Mouse (Mus musculus) forebrain, embryonic 11.5 days (tissue): Measurements from ENCODE around the gene Trap1. TPM values are rescaled to one million over a fixed set of nuclear protein-coding genes. Genes with fewer than 3 reads are reported as not detected.

ENCODE experiments used
- ATAC-seq: fragments of 200-750 bp; cut with Nextera tagmentation; replicated peaks from 2 replicates; pipeline ENCODE4 v1.8.0; 2017; ENCODE audit warnings: moderate TSS enrichment; ENCODE audit not compliant: low FRiP score
- DNase-seq: peaks from one replicate; pipeline ENCODE4 v3.0.0-alpha.2; 2017; ENCODE audit warnings: low spot score
- H3K27ac ChIP-seq: fragments of 300-500 bp; sonication (generic); 2 replicates; pipeline ENCODE4 v1.5.1; 2014; ENCODE audit warnings: low read depth, low read length
- H3K27me3 ChIP-seq: fragments of 300-500 bp; sonication (generic); 2 replicates; pipeline ENCODE4 v1.6.1; 2014; ENCODE audit warnings: mild to moderate bottlenecking, low read length, mixed read lengths; ENCODE audit not compliant: control insufficient read depth, insufficient read depth
- H3K36me3 ChIP-seq: fragments of 300-500 bp; sonication (generic); 2 replicates; pipeline ENCODE4 v1.6.1; 2014; ENCODE audit warnings: mild to moderate bottlenecking, low read length, moderate library complexity, mixed read lengths; ENCODE audit not compliant: control insufficient read depth, insufficient read depth
- H3K4me1 ChIP-seq: fragments of 300-500 bp; sonication (generic); replicated peaks from 2 replicates; pipeline ENCODE4 v1.6.1; 2014; ENCODE audit warnings: low read length, mixed read lengths; ENCODE audit not compliant: control insufficient read depth, insufficient read depth
- H3K4me2 ChIP-seq: fragments of 300-500 bp; sonication (generic); 2 replicates; pipeline ENCODE4 v1.6.1; 2014; ENCODE audit warnings: low read depth, mild to moderate bottlenecking, low read length, moderate library complexity, mixed read lengths; ENCODE audit not compliant: severe bottlenecking
- H3K4me3 ChIP-seq: fragments of 300-500 bp; sonication (generic); 2 replicates; pipeline ENCODE4 v1.5.1; 2014; ENCODE audit warnings: low read depth, low read length
- H3K9ac ChIP-seq: fragments of 300-500 bp; sonication (generic); 2 replicates; pipeline ENCODE4 v1.6.1; 2014; ENCODE audit warnings: low read length
- H3K9me3 ChIP-seq: fragments of 300-500 bp; sonication (generic); 2 replicates; pipeline ENCODE4 v1.6.1; 2016; ENCODE audit warnings: low read length, mixed read lengths; ENCODE audit not compliant: control insufficient read depth
- WGBS: fragments of 180-500 bp; shearing (Covaris S2); extraction: QIAGEN DNeasy Blood & Tissue Kit; methylation state at CpG from one replicate; pipeline ENCODE4 v1.1.7; 2014; 5-methylcytosine and 5-hydroxymethylcytosine counted together
- polyA plus RNA-seq: library from polyadenylated mRNA; unstranded; fragments of >200 nt; fragmentation: Nextera tagmentation; extraction: Ambion mirVana; gene quantifications from 2 replicates; pipeline ENCODE4 v1.2.1, GENCODE M21; 2014

The Trap1 gene
- polyA plus RNA-seq, 1 experiment from 2014 or later: 78.1 TPM

GRCm38 (mm10) chr16:4052601-4053000, 25.0 kb downstream of the Trap1 start:
- H3K9ac ChIP-seq: no peak overlapping the region
- H3K27me3 ChIP-seq: no peaks in the 10 kb centered on the region
- no peak overlapping the region for H3K27ac ChIP-seq
- no peaks in the 10 kb centered on the region for H3K4me1 ChIP-seq
- ATAC-seq (no peak), DNase-seq (no peak)
- H3K9me3 ChIP-seq: no peaks in the 10 kb centered on the region
- no peak overlapping the region for H3K4me2 ChIP-seq
- H3K4me3 ChIP-seq: no peak overlapping the region
- H3K36me3 ChIP-seq: peaks cover 18% of the 10 kb centered on the region
- WGBS: 93% methylated on average over 4 of the region's 4 CpGs

- no peaks in the 10 kb centered on the region for H3K27me3 ChIP-seq
- no peak overlapping the region for H3K4me3 ChIP-seq
- WGBS: 87% methylated on average over 4 of the region's 4 CpGs
- H3K27ac ChIP-seq: no peak overlapping the region
- H3K9me3 ChIP-seq: no peaks in the 10 kb centered on the region
- ATAC-seq: no peak
- no peak overlapping the region for H3K4me2 ChIP-seq
- no peaks in the 10 kb centered on the region for H3K4me1 ChIP-seq
- no peak overlapping the region for H3K9ac ChIP-seq
- H3K36me3 ChIP-seq: no peaks in the 10 kb centered on the region; the same call in 1 of the 2 replicates
- no peak for DNase-seq
These were observed 32.1 kb downstream of the Trap1 start for GRCm38 (mm10) chr16:4045524-4045923.

- 95% methylated on average over 2 of the region's 2 CpGs for WGBS
- Histone ChIP-seq H3K4me1 (no peaks in the 10 kb centered on the region), H3K9ac (no peak overlapping the region), H3K4me3 (no peak overlapping the region), H3K27me3 (no peaks in the 10 kb centered on the region), H3K36me3 (peaks cover 2% of the 10 kb centered on the region; the same call in 1 of the 2 replicates), H3K27ac (no peak overlapping the region), H3K9me3 (no peaks in the 10 kb centered on the region), H3K4me2 (no peak overlapping the region)
- DNase-seq (no peak), ATAC-seq (no peak)
These were observed 33.5 kb downstream of the Trap1 start for GRCm38 (mm10) chr16:4044093-4044492.

GRCm38 (mm10) chr16:4041646-4042045, 36.0 kb downstream of the Trap1 start:
- H3K4me2 ChIP-seq: no peak overlapping the region
- over 99% methylated on average over 4 of the region's 4 CpGs for WGBS
- H3K4me1 ChIP-seq: no peaks in the 10 kb centered on the region
- peaks cover 4% of the 10 kb centered on the region; the same call in 1 of the 2 replicates for H3K36me3 ChIP-seq
- no peaks in the 10 kb centered on the region for H3K9me3 ChIP-seq
- ATAC-seq (no peak), DNase-seq (no peak)
- H3K9ac ChIP-seq: no peak overlapping the region
- H3K4me3 ChIP-seq: no peak overlapping the region
- H3K27ac ChIP-seq: no peak overlapping the region
- no peaks in the 10 kb centered on the region for H3K27me3 ChIP-seq

- no peak overlapping the region for H3K9ac ChIP-seq
- DNase-seq (no peak), ATAC-seq (no peak)
- 89% methylated on average over 5 of the region's 5 CpGs for WGBS
- no peak overlapping the region for H3K27ac ChIP-seq
- no peak overlapping the region for H3K4me3 ChIP-seq
- H3K36me3 ChIP-seq: peaks cover 4% of the 10 kb centered on the region; the same call in 1 of the 2 replicates
- H3K4me1 ChIP-seq: no peaks in the 10 kb centered on the region
- no peak overlapping the region for H3K4me2 ChIP-seq
- no peaks in the 10 kb centered on the region for H3K9me3 ChIP-seq
- no peaks in the 10 kb centered on the region for H3K27me3 ChIP-seq
These were observed 37.4 kb downstream of the Trap1 start for GRCm38 (mm10) chr16:4040206-4040605.

- WGBS: 91% methylated on average over 7 of the region's 7 CpGs
- no peak overlapping the region for H3K27ac ChIP-seq
- no peak overlapping the region for H3K4me2 ChIP-seq
- DNase-seq: no peak
- H3K36me3 ChIP-seq: peaks cover 4% of the 10 kb centered on the region; the same call in 1 of the 2 replicates
- H3K4me1 ChIP-seq: no peaks in the 10 kb centered on the region
- no peak overlapping the region for H3K4me3 ChIP-seq
- no peaks in the 10 kb centered on the region for H3K27me3 ChIP-seq
- no peaks in the 10 kb centered on the region for H3K9me3 ChIP-seq
- ATAC-seq: no peak
- no peak overlapping the region for H3K9ac ChIP-seq
These were observed 39.9 kb downstream of the Trap1 start for GRCm38 (mm10) chr16:4037690-4038089.

- Histone ChIP-seq H3K9me3 (no peaks in the 10 kb centered on the region), H3K4me3 (no peak within 1 kb of the TSS), H3K4me2 (no peak within 1 kb of the TSS), H3K4me1 (no peaks in the 10 kb centered on the region), H3K36me3 (peaks cover 4% of the 10 kb centered on the region; the same call in 1 of the 2 replicates), H3K9ac (no peak within 1 kb of the TSS), H3K27me3 (no peaks in the 10 kb centered on the region), H3K27ac (no peak within 1 kb of the TSS)
- DNase-seq (no peak), ATAC-seq (no peak)
- WGBS: 88% methylated on average over 5 of the region's 5 CpGs
These were observed 40.8 kb downstream of the Trap1 start, which contains the start of gene Dnase1 for GRCm38 (mm10) chr16:4036807-4037206. Dnase1 (plus strand) TSS chr16:4036942.

GRCm38 (mm10) chr16:4035575-4035974, 42.1 kb downstream of the Trap1 start:
- Histone ChIP-seq H3K4me2 (no peak overlapping the region), H3K9me3 (no peaks in the 10 kb centered on the region), H3K9ac (no peak overlapping the region), H3K4me3 (no peak overlapping the region), H3K27me3 (no peaks in the 10 kb centered on the region), H3K4me1 (no peaks in the 10 kb centered on the region), H3K27ac (no peak overlapping the region), H3K36me3 (peaks cover 4% of the 10 kb centered on the region; the same call in 1 of the 2 replicates)
- DNase-seq (no peak), ATAC-seq (no peak)
- 89% methylated on average over 2 of the region's 2 CpGs for WGBS

GRCm38 (mm10) chr16:4034476-4034875, 43.2 kb downstream of the Trap1 start:
- H3K9ac ChIP-seq: no peak overlapping the region
- peaks cover 2% of the 10 kb centered on the region; the same call in 1 of the 2 replicates for H3K36me3 ChIP-seq
- DNase-seq: no peak
- no peak overlapping the region for H3K27ac ChIP-seq
- H3K4me1 ChIP-seq: no peaks in the 10 kb centered on the region
- no peaks in the 10 kb centered on the region for H3K9me3 ChIP-seq
- WGBS: 86% methylated on average over 3 of the region's 3 CpGs
- no peak overlapping the region for H3K4me3 ChIP-seq
- ATAC-seq: no peak
- no peak overlapping the region for H3K4me2 ChIP-seq
- no peaks in the 10 kb centered on the region for H3K27me3 ChIP-seq
